Mouse (Mus musculus) subcutaneous adipose tissue, adult 2 months (tissue): ENCODE measurements around the gene Skint11. TPM values are rescaled to one million over a fixed set of nuclear protein-coding genes. Genes with fewer than 3 reads are reported as not detected.

Experiments used
- polyA plus RNA-seq: library from polyadenylated mRNA; depleted of rRNA; stranded (reverse); fragments of >200 nt; gene quantifications from 2 replicates; pipeline ENCODE4 v1.2.3, GENCODE M21; 2012; ENCODE audit warnings: low replicate concordance; rRNA removed

The Skint11 gene
- not detected in 2 replicates for polyA plus RNA-seq

DNA sequence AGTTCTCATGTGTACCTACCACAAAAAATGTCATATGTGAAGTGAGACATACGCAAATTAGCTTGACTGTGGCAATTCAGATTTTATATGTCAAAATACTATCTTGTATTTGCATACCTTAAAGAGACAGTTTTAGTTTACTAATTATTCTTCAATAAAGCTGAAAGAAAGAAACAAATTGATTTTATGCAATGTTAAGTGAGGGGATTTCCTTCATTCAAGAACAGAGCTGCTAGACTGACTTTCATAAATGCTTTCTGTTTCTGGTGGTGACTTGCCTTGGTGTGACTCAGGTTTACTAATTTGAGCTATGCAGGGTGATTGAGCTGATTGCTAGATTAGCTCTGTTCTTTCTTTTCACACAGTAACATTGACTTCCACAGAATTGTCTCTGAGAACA lies at the start of gene Skint11:
Skint11 (plus strand) TSS at position 301 of the 400 bp plus-strand sequence.

Other genes with a start within 250 kb of the Skint11 start
- not detected in 2 replicates for gene Skint5, start 163.9 kb upstream of the Skint11 start, polyA plus RNA-seq
- gene Trabd2b, start 243.3 kb downstream of the Skint11 start, polyA plus RNA-seq: 17.0 and 42.6 TPM in 2 replicates